Mouse (Mus musculus) inflammation-experienced regulatory T-cells, adult 6 months (primary cell): ENCODE results near the gene Ehbp1. TPM values are rescaled to one million over a fixed set of nuclear protein-coding genes. Genes with fewer than 3 reads are reported as not detected.

Source experiments
- ATAC-seq: one replicate; pipeline ENCODE4 v1.8.0; 2017
- polyA plus RNA-seq, 3 experiments: library from polyadenylated mRNA; unstranded; fragments of 100-300 nt; shearing (Covaris generic); gene quantifications; one replicate each; pipeline ENCODE4 v1.2.1; 2017

Ehbp1 gene
- polyA plus RNA-seq, 3 experiments from 2014 or later = 0.94 to 2.3 (median 1.7) TPM

GRCm38 (mm10) chr11:22053034-22053668 is 288.9 kb downstream of the Ehbp1 start:
- ATAC-seq = no peak

DNA sequence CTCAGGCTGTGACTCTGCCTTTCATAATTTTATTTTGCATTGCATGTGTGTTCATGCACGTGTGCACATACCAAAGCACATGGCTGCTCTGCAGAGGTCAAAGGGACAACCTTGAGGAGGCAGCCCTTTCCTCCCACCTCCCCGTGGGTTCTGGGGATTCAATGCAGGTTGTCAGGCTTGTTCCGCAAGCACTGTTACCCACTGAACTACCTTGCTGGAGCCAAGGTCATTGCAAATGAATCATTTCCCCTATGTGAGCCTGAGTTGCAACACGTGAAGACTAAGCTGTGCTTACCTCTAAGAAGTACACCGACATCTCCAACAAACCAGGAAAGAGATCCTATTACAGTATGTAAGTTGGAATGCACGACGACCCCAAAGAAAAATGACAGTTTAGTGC is 291.2 kb downstream of the Ehbp1 start:
- ATAC-seq = no peak

- ATAC-seq = no peak
These were observed 302.2 kb downstream of the Ehbp1 start for GRCm38 (mm10) chr11:22039854-22040426.

- no peak for ATAC-seq
These were observed 307.5 kb downstream of the Ehbp1 start for GRCm38 (mm10) chr11:22034564-22035105.

GRCm38 (mm10) chr11:22033582-22033981 is 308.5 kb downstream of the Ehbp1 start:
- ATAC-seq = no peak

GRCm38 (mm10) chr11:22020602-22021001 is 321.5 kb downstream of the Ehbp1 start:
- no peak for ATAC-seq

DNA sequence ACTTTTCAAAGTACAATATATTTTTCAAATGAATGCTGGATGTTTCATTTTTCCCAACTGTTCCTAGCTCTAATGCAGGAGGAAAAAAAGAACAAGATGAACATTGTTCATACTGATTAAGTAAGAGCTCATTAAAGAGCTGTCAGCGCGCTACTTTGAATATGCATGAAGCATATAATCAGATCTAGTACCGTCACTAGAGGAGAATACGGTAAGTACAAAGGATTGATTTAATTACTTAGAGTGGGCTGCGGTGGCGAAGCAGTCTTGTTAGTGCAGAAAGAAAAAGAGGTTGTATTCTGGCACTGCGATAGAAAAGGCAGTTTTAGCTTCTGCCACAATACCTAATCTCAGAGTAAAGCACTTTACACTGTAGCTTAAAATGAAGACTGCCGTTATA is 324.6 kb downstream of the Ehbp1 start:
- ATAC-seq = no peak

DNA sequence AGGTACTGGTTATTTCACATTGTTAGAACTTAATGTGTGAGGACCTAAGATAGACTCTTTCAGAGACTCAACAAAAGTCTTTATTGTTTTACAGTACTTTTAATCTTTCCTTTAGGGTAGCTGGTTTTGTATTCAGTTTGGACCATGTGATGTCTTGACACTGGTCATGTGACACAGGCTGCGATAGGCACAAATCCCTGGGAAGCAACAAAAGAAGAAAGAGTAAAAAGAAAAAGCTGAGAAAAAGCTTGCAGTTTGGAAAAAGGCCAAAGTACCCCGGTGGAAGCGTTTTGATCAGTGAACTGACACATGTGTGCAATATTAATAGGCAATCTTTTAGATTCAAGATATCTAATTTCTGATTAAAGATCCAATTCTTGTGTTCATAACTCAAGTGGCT is 325.8 kb downstream of the Ehbp1 start:
- ATAC-seq = no peak

- no peak for ATAC-seq
These were observed 333.3 kb downstream of the Ehbp1 start for GRCm38 (mm10) chr11:22008817-22009216.

GRCm38 (mm10) chr11:22008129-22008596 is 333.9 kb downstream of the Ehbp1 start:
- ATAC-seq = no peak

- no peak for ATAC-seq
These were observed 334.3 kb downstream of the Ehbp1 start for GRCm38 (mm10) chr11:22007781-22008110.

- no peak for ATAC-seq
These were observed 334.9 kb downstream of the Ehbp1 start for GRCm38 (mm10) chr11:22007088-22007780.

- ATAC-seq = no peak
These were observed 335.5 kb downstream of the Ehbp1 start for GRCm38 (mm10) chr11:22006471-22007087.

GRCm38 (mm10) chr11:22005281-22005870 is 336.7 kb downstream of the Ehbp1 start:
- no peak for ATAC-seq

DNA sequence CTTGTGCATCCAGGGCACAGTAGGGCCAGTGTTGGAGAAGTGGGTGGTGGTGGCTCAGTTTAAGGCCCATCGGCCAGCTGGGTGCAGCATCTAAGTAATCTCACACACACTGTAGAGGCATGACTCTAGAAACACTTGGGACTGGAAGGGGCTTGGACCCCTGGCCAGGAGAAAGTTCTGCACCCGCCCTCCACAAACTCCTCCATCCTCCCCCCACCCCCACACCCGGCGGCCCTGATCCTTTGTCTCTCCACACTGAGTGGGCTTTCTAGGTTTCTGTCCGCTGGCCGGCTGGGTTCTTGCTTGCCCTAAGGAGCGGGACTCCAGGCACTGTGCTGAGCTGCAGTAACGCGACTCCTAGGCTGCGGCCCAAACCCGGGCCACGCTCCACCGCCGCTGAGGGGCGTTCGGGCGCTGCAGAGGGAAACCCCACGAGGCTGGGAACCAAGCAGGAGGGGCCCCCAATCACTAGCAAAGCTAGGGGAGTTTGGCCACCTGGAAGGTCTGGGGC is 337.7 kb downstream of the Ehbp1 start:
- no peak for ATAC-seq

DNA sequence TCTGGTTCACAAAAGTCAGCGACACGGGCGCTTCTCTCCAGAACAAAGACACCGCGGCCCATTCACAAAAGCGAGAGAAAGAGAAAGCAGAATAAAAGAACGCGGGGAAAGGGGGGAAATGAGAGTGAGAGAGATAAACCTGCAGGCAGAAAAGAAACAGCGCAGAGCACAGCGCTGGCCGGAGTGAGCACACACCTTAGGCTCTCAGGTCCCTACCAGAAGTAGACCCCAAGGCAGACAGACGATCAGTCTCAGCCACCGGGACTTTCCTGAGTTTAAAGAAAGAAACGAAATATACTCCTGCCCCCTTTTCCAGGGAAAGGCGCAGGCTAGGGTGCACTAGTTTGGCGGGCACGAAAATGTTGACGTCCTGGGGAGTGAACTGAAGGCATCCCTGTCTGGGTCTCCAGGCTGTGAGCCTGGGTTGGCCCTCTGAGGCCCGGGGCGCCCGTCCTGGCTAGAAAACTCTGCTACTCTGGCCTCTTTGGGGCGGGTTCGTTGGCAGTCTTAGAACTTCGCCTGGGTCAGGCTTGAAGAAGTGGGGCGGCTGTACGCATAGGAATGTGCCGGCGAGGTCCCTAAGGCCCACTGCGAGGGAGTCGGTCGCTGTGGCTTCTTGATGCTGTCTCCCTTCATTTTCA is 338.6 kb downstream of the Ehbp1 start:
- no peak for ATAC-seq

DNA sequence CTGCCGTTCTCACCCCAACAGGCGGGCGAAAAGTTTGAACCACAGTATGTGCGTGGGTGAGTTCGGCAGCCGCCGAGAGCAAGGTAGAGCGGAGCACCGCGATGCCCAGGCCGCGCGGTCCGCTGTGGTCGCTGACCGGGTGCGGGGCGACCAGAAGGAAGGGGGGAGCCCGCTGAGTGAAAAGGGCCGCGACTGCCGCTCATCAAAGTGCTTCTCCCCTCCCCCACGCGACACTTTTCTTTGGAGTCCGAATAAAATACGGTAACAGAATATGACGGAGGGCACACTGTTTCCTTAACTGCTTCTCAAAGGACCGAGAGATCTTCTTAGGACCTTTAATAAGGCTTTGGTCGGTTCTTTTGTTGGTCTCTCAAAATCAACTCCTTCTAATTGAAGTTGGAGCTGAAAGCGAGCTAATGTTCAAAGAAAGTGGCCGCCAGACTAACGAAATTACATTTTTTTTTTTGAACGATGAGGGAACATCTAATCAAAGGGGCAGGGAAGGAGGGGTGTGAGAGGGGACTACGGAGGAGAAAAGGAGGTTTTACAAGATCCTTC is 339.2 kb downstream of the Ehbp1 start, which contains the start of gene Otx1:
Otx1 (minus strand) TSS at position 115 of the 558 bp plus-strand sequence.
- ATAC-seq = no peak

GRCm38 (mm10) chr11:22002062-22002782 is 339.9 kb downstream of the Ehbp1 start:
- no peak for ATAC-seq

DNA sequence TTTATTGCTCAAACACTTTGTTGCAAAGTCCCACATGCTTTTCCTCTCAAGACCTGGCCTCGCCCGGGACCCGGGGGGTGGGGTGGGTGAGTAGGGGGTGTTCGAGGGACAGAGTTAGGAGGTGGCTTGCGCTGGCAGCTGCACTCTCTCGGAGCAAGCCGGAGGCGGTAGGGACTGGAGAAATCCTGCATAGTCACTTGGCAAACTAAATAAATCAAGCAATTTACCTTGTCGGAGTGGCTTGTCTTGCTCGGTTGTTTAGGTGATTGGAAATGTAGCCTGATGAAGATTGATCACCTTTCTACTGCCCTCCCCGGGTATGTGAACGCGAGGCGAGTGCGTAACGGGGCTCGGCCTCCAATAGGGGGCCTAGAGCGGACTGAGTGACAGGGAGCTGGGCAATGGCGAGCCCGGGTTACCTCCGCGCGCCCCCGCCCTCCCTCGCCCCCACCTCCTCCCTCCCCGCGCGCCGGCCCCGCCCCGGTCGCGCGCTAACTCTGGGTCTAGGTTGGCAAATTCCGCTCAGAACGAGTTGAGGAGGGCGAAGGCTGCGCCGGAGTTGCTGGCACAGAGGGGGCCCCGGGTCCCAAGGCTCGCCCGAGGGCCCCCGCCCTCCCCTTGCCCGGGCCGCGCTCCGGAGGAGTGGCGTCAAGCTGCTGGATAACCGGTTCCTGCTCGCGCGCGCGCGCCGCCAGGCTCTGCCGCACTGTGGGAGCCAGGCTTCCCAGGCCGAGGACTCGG is 340.6 kb downstream of the Ehbp1 start:
- no peak for ATAC-seq
